Mouse (Mus musculus): ENCODE results near the gene Hdac1. TPM values are rescaled to one million over a fixed set of nuclear protein-coding genes. Genes with fewer than 3 reads are reported as not detected.

Hdac1 gene
- total and polyA plus RNA-seq, 2 experiments from 2014 or later = 30.8 to 50.7 TPM

DNA sequence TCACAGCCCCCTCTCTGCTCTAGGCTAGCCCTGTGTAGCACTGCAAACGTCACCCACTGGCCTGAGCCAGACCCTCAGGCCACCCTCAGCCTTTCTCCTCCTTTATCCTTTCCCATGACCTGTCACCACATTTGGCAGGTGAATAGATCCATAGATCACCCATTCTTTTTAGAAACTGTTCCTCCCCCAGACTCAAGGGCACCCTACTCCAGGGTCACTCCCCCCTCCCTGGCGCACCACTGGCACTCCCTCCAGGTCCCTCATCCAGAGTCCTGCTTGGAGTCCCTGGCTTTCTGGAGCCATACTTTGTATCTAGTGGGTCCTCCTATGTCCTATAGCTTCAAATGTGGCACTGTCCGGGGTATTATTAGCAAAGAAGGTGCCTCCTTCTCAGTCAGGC is 37.0 kb downstream of the Hdac1 start:
- Histone ChIP-seq H3K4me1 (ENCODE audit: insufficient read depth) (no peaks in the 10 kb centered on the region), H3K36me3 (ENCODE audit: insufficient read depth) (no peaks in the 10 kb centered on the region), H3K9me3 (ENCODE audit: low read length) (no peaks in the 10 kb centered on the region), H3K4me3 (ENCODE audit: low read depth, low read length) (no peak overlapping the region), H3K4me2 (ENCODE audit: low read depth) (no peak overlapping the region), H3K27ac (ENCODE audit: low read depth, low read length) (no peak overlapping the region), H3K9ac (no peak overlapping the region), H3K27me3 (ENCODE audit: insufficient read depth, low read length) (no peaks in the 10 kb centered on the region)
- TF ChIP-seq CTCF (IDR thresholded peaks at IDR 0.05; ENCODE audit: low read depth) = no peak
- DNase-seq (no peak), ATAC-seq (no peak)
- WGBS = 88% methylated on average over 3 of the region's 3 CpGs

GRCm38 (mm10) chr4:129502901-129503444 is 39.5 kb downstream of the Hdac1 start:
- DNase-seq = no peak
- H3K4me3 ChIP-seq (ENCODE audit: low read depth, low read length) = no peak overlapping the region
- no peak overlapping the region for H3K4me2 ChIP-seq (ENCODE audit: low read depth)
- H3K9me3 ChIP-seq (ENCODE audit: low read length) = no peaks in the 10 kb centered on the region
- no peaks in the 10 kb centered on the region for H3K27me3 ChIP-seq (ENCODE audit: insufficient read depth, low read length)
- no peak for ATAC-seq
- 84% methylated on average over 11 of the region's 11 CpGs for WGBS
- no peaks in the 10 kb centered on the region for H3K4me1 ChIP-seq (ENCODE audit: insufficient read depth)
- TF ChIP-seq CTCF (IDR thresholded peaks at IDR 0.05; ENCODE audit: low read depth) = no peak
- H3K36me3 ChIP-seq (ENCODE audit: insufficient read depth) = no peaks in the 10 kb centered on the region
- H3K9ac ChIP-seq = no peak overlapping the region
- H3K27ac ChIP-seq (ENCODE audit: low read depth, low read length) = no peak overlapping the region

GRCm38 (mm10) chr4:129502327-129502888 is 40.1 kb downstream of the Hdac1 start:
- H3K4me2 ChIP-seq (ENCODE audit: low read depth) = no peak overlapping the region
- H3K4me3 ChIP-seq (ENCODE audit: low read depth, low read length) = no peak overlapping the region
- no peaks in the 10 kb centered on the region for H3K36me3 ChIP-seq (ENCODE audit: insufficient read depth)
- no peaks in the 10 kb centered on the region for H3K27me3 ChIP-seq (ENCODE audit: insufficient read depth, low read length)
- no peak overlapping the region for H3K9ac ChIP-seq
- ATAC-seq = no peak
- no peaks in the 10 kb centered on the region for H3K9me3 ChIP-seq (ENCODE audit: low read length)
- DNase-seq = no peak
- WGBS = 80% methylated on average over 9 of the region's 9 CpGs
- H3K4me1 ChIP-seq (ENCODE audit: insufficient read depth) = no peaks in the 10 kb centered on the region
- no peak overlapping the region for H3K27ac ChIP-seq (ENCODE audit: low read depth, low read length)
- no peak for TF ChIP-seq CTCF (IDR thresholded peaks at IDR 0.05; ENCODE audit: low read depth)

DNA sequence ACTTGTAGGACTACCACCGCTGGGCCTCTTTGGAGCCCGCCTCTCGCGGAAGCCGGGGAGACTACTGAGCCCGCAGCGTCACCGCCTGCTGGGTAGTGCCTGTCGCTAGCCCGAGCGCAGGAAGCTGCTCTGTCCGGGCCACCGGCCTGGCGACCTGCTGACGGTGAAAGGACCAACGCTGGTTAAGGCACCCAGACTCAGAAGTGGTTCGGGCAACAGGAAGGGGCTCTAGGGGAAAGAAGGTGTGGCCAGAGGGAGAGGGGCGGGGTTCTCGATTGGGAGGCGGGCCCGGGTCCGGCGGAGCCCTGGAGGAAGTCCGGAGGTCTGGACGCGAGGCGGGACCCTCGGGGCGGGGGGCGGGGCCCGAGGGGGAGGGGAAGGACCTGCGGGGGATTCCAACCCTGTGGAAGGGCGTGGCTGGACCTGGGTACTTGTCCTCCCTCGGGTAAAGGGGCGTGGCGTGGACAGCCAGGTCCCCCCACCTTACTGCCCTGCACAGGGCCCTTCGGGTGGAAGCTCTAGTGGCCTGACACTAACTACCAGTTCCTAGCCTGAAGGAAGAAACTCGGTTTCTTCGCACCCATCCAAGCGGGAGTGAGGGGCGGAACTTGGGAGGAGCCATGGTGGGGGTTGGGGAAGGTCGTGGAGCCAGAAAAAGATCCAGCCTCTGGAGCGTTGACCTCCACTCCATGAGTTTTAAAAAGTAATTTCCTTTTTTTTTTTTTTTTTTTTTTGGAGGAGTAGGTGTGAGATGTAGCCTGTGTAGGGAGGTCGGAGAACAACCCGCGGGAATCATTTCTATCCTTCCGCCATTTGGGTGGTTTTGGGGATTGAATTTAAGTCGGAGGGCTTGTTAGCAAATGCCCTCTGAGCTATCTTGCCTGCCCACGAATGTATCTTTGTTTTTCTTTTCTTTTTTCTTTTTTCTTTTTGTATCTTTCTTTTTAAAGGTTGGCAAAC is 41.6 kb downstream of the Hdac1 start:
- Histone ChIP-seq H3K9me3 (ENCODE audit: low read length) (no peaks in the 10 kb centered on the region), H3K4me1 (ENCODE audit: insufficient read depth) (peaks cover 13% of the 10 kb centered on the region), H3K27ac (ENCODE audit: low read depth, low read length) (peak overlapping the region; percentile 67), H3K4me2 (ENCODE audit: low read depth) (peak overlapping the region; percentile 78), H3K4me3 (ENCODE audit: low read depth, low read length) (peak overlapping the region; percentile 49), H3K9ac (peak overlapping the region; percentile 60), H3K27me3 (ENCODE audit: insufficient read depth, low read length) (no peaks in the 10 kb centered on the region), H3K36me3 (ENCODE audit: insufficient read depth) (no peaks in the 10 kb centered on the region)
- DNase-seq (peak; percentile 68), ATAC-seq (peak; percentile 50)
- 0 out of 2 replicates have a peak, but pooled peaks have one; percentile 9 for TF ChIP-seq CTCF (IDR thresholded peaks at IDR 0.05; ENCODE audit: low read depth)
- WGBS = 3% methylated on average over 49 of the region's 49 CpGs

DNA sequence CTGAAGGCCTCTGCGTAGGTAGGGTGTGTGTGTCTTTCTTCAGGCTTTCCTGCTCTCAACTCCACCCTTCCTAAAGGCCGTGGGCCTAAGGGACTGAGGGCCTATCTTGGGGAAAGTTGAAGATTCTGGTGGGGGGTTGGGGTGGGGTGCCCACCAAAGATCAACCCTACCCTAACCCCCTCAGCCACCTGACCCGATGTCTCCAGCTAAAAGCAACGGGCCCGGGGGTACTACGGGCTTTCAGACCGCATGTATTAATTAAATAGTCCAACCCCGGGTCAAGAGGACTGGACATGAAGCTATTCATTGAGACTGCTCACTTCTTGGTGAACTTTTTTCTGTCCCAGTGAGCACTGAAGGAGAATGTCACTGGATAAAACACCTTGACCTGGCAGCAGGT is 42.5 kb downstream of the Hdac1 start:
- Histone ChIP-seq H3K4me3 (ENCODE audit: low read depth, low read length) (peak overlapping the region; percentile 49; the same call in 1 of the 2 replicates), H3K36me3 (ENCODE audit: insufficient read depth) (no peaks in the 10 kb centered on the region), H3K9ac (no peak overlapping the region), H3K9me3 (ENCODE audit: low read length) (no peaks in the 10 kb centered on the region), H3K27me3 (ENCODE audit: insufficient read depth, low read length) (no peaks in the 10 kb centered on the region), H3K4me1 (ENCODE audit: insufficient read depth) (peaks cover 19% of the 10 kb centered on the region), H3K27ac (ENCODE audit: low read depth, low read length) (0 out of 2 replicates have a peak overlapping the region, but pooled peaks have one; percentile 67), H3K4me2 (ENCODE audit: low read depth) (peak overlapping the region; percentile 78)
- DNase-seq (no peak), ATAC-seq (no peak)
- WGBS = 73% methylated on average over 8 of the region's 8 CpGs
- no peak for TF ChIP-seq CTCF (IDR thresholded peaks at IDR 0.05; ENCODE audit: low read depth)

DNA sequence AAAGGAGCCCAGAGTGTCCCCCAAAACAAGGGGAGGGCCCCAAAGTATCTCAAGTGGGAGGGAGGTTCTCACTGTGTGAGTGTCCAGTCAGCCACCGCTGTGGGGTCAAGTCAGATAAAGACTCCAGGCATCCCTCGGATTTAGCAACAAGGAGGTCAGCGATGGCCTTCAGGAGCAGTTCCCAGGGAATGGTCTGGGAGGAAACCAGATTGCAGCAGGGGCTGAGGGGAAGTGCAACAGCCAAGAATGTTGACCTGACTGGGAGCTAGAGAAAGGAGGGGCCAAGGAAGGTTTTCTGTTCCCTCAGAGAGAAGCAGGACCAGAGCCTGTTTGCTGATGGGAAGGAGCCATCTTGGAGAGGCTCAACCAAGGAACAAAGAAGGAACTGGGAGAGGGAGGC is 43.6 kb downstream of the Hdac1 start:
- Histone ChIP-seq H3K9me3 (ENCODE audit: low read length) (no peaks in the 10 kb centered on the region), H3K4me2 (ENCODE audit: low read depth) (no peak overlapping the region), H3K36me3 (ENCODE audit: insufficient read depth) (no peaks in the 10 kb centered on the region), H3K27me3 (ENCODE audit: insufficient read depth, low read length) (no peaks in the 10 kb centered on the region), H3K4me3 (ENCODE audit: low read depth, low read length) (no peak overlapping the region), H3K9ac (no peak overlapping the region), H3K27ac (ENCODE audit: low read depth, low read length) (no peak overlapping the region), H3K4me1 (ENCODE audit: insufficient read depth) (peaks cover 19% of the 10 kb centered on the region)
- WGBS = 72% methylated on average over 3 of the region's 3 CpGs
- ATAC-seq (no peak), DNase-seq (no peak)
- TF ChIP-seq CTCF (IDR thresholded peaks at IDR 0.05; ENCODE audit: low read depth) = no peak

GRCm38 (mm10) chr4:129496631-129497030 is 45.9 kb downstream of the Hdac1 start:
- Histone ChIP-seq H3K36me3 (ENCODE audit: insufficient read depth) (no peaks in the 10 kb centered on the region), H3K27me3 (ENCODE audit: insufficient read depth, low read length) (no peaks in the 10 kb centered on the region), H3K9me3 (ENCODE audit: low read length) (no peaks in the 10 kb centered on the region), H3K4me3 (ENCODE audit: low read depth, low read length) (peak overlapping the region; percentile 17; the same call in 1 of the 2 replicates), H3K4me2 (ENCODE audit: low read depth) (peak overlapping the region; percentile 43), H3K9ac (peak overlapping the region; percentile 48), H3K27ac (ENCODE audit: low read depth, low read length) (peak overlapping the region; percentile 83), H3K4me1 (ENCODE audit: insufficient read depth) (peaks cover 19% of the 10 kb centered on the region)
- ATAC-seq (peak; percentile 21), DNase-seq (no peak)
- WGBS = 36% methylated on average over 6 of the region's 6 CpGs
- TF ChIP-seq CTCF (IDR thresholded peaks at IDR 0.05; ENCODE audit: low read depth) = no peak

Data from forebrain, postnatal 0 days (tissue).